Mouse (Mus musculus) heart, postnatal 36 days (tissue): ENCODE measurements around the gene Gpr137. TPM values are rescaled to one million over a fixed set of nuclear protein-coding genes. Genes with fewer than 3 reads are reported as not detected.

Experiments
- DNase-seq, 2 experiments: peaks; one replicate each; pipeline ENCODE4 v3.0.0; 2021 to 2022
- intact Hi-C: fragments of 180-260 bp; cut with DNase I; formaldehyde crosslinking; loops from one replicate; pipeline ENCODE4 v1.15.1; 2025
- total RNA-seq, 2 experiments: library from RNA; stranded (reverse); gene quantifications; 2 replicates each; pipeline ENCODE4 v1.2.3; 2021

Gpr137 gene
- total RNA-seq, 2 experiments from 2014 or later, result 37.3 to 39.1 TPM

DNA sequence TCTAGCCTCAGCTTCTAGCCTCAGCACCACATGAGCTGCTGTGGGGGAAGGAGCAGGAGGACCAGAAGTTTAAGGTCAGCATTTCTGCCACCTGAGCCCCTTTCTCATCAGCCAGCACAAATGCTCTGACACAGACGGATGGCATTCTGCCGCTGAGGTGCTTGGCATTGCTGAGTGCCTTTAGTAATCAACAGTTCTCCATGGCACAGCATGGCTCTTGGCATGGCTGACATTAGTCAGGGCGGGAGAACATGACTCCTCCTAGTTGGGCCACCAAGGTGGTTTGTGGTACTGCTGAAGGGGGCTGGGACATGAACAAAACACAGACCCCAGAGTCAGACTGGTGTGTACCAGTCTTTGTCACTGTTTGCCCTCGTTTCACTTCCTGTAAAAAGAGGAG, 5.9 kb upstream of the Gpr137 start:
- intact Hi-C loops, result no loop called here
- no peak for DNase-seq

DNA sequence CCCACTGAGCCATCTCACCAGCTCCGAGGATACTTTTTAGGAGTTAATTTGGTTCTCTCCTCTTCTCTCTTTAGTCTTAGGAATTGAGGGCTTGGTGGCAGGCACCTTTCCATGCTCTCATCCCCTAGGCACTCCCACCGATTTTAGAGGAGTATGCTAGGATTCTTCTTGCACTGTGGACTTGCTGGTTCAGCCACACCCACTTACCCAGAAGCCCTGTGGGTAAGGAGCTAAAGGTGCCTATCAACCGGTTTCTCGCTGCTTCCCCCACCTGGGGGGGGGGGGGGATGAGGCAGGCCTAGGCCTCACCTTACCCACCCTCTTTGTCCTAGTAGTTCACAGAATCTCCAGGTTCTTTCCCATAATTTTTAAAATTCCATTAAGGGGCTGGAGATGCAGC, 5.5 kb upstream of the Gpr137 start:
- intact Hi-C loops, result no loop called here
- no peak for DNase-seq

DNA sequence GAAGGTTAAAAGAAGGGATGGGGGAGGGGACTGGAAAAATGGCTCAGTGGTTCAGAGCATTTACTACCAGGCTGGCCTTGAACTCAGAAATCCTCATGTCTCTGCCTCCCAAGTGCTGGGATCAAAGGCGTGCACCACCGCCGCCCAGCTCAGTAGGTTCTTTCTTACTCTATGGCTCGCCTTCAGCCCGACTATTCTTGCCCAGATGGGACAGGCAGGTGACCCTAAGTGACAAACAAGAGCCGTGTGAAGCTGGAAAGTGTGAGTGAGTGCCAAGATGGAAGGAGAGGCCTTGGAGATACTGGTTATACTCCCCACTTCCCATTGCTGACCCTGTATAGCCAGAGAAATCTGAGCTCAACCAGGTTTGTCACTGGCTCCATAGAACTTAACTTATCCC, 1.4 kb upstream of the Gpr137 start:
- intact Hi-C loops, result loop anchor here (2.0 kb wide), 1 partner anchor 699 kb away; no protein-coding TSS in a partner anchor
- DNase-seq, result no peak

DNA sequence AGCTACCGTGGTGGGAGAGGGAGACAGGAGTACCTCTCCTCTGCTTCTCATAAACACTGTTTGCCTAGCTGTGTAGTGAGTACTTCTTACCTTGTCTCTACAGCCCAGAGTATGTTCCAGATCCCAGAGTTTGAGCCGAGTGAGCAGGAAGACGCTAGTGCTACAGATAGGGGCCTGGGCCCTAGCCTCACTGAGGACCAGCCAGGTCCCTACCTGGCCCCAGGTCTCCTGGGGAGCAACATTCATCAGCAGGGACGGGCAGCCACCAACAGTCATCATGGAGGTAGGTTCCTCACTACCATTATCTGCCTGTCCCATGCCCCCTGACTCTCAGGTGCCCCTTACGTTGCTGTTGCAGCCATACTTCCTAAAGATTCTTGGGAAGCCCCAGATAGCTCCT, 484 bp upstream of the Gpr137 start:
- intact Hi-C loops, result loop anchor here (1.0 kb wide), 1 partner anchor 8 kb away; no protein-coding TSS in a partner anchor
- no peak for DNase-seq

DNA sequence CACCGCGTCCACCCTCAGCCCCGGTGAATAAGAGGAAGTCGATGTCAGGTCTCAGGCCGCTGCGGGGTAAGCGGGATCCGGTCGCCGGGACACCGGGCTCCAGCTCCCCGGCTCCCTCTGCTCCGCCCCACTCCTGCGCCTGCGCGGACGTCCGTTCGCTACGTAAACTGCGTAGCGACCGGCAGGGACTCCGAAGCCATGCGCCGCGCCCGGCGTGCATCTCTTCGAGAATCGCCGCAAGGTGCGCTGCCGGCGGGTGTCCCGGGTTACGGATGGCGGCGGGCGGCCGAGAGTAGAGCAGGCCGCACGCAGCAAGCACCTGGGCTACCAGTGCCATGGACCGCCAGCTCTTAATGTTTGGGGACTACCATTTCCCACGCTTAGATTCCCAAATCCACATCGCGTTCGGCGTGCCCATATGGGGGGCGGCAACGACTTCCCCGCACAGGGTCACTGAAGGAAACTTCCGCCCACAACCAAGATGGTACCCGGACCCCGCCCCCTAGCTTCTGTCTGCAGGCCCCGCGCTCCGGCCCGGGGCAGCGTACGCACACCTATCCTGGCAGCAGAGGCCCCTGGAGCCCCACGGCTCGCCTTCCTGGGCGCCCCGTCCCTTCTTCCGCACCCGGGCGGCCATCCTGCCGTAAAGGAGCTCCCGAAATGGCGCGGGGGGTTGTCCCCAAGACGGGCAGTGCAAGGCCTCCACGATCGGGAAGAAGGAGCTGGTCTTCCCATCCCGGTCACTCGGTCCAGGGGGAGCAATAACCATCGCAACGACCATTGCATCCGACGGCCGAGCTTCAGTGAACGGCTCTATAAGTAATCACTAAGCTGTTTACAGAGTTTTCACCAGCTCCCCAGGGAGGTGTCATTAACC, 670 bp downstream of the Gpr137 start, which contains the start of gene Bad:
Bad (plus strand) TSS at position 490 of the 877 bp plus-strand sequence.
- peak; percentile 98 to 99 for DNase-seq
- intact Hi-C loops, result loop anchor here (1.0 to 2.0 kb wide), 2 partner anchors 9 to 17 kb away; partner anchors contain the start of gene Catsperz

DNA sequence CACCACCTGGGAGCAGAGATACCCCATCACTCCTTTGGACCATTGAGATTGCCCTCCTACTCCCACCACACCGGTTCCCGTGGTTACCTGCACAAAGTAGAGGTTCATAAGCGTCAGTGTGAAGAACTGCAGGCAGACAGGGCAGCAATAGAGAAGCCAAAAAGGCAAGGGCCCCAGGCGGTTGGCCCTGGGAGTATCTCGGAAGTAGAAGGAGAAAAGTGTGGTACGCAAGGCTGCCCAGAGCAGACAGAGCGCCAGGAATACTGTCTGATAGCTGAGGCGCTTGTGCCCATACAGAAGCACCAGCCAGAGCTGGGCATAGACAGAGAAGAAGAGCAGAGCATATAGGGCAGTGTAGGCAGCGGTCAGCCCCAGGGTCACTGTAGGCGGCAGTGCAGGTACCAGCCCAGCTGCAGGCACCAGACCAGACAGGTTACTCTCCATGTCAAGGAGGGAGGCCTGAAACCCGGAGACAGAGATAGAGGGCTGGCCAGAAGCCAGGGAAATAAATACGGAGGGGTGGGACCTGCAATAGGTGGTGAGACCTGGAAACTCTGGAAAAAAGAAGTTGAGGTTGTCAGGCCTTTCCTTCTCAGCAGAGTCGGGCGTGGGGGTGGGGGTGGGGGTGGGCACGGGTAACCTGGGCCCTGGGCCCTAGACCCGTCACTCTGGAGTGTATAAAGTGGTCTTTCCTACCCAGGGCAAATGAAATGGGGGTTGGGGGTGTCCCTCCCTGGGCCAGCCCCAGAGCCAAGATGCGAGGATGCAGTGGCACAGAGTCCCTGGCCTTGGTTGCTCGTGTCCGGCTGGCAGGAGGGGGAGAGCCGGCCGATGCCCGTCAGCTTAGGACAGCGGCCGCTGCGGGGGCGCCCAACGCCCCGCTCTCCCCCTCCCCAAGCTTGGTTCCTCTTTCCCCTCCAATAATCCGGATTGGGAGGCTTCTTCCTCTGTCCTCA, 1.6 kb downstream of the Gpr137 start:
- no peak for DNase-seq
- intact Hi-C loops, result loop anchor here (2.0 kb wide), 1 partner anchor 16 kb away; the partner anchor contains the start of gene Catsperz

DNA sequence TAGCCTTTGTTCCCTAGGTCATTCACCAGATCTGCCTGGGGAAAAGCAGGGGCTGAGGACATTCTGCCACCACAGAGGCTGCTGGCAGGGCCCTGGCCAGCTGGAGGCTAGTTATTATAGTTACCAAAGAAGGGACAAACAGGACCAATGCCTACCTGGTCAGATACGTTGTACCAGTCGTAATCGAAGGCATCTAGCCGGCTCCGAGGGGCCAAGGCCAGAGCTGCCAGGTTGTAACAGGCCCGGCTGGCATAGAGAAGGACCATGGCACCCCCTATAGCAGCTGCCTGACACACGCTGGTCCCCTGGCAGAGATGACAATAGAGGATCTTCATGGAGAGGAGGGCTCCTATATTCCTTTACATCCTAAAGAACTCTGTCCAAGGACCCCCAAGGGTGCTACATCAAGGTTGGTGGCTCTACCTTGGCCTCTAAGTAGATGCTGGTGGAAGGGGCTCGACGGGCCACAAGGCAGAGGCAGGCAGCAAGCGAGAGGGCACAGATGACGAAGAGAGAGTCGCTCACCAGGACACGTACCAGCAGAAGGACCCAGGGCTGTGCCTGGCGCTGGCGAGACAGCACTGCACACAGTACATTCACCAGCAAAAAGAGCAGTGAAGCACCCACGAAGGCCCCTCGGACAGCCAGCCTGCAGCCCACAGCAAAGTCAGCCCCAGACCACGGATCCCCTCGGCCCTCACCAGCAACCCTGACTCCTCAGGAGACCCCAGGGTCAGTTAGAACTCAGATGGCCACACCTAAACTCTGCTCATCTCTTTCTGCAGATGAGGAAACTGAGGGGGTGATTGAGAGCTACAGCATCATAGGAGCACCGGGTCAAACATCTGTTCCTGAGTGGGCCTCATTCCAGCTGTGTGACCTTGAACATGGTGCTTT, 2.9 kb downstream of the Gpr137 start:
- intact Hi-C loops, result loop anchor here (2.0 kb wide), 1 partner anchor 15 kb away; the partner anchor contains the start of gene Catsperz
- DNase-seq, result no peak

DNA sequence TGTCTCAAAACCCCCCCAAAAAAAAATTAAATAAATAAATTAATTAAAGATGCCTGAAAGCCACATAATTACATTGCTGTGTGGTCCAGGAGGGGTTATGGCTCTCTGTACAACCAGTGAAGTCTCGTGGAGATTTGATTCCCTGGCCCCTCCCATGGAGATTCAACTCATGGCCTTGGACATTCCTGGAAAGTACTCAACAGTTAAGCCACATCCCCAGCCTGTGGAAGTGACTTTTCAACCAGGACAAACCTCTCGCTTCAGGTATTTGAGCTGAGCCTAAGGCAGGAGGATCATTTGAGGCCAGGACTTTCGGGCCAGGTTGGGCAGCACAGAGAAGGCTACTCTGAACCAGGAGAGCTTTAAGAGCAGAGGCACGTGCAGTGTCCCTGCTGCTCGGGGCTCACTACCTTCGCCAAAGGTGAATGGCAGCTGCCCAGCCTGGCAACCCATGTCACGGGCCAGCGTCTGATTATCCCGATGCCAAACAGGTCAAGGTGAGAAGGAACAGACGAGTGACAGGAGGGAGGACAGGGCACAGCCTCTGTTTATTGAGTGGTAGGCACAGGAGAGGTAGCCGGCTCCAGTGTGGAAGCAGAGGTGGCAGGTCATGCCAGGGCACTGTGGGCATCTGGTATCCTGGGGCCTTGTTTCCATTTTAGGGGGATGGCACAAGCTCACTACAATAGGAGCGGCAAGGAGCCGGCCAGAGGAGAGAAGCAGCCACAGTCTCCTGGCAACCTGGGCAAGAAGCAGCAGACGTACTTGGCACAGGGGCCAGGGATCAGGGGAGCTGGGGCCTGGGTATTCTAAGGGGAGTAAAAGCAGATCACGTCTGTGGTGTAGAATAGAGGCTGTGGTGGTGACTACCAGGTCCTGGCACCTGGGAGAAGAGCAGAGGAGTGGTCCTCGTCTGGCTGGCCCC, 4.5 kb downstream of the Gpr137 start:
- peak; percentile 40 to 60 for DNase-seq
- intact Hi-C loops, result no loop called here

DNA sequence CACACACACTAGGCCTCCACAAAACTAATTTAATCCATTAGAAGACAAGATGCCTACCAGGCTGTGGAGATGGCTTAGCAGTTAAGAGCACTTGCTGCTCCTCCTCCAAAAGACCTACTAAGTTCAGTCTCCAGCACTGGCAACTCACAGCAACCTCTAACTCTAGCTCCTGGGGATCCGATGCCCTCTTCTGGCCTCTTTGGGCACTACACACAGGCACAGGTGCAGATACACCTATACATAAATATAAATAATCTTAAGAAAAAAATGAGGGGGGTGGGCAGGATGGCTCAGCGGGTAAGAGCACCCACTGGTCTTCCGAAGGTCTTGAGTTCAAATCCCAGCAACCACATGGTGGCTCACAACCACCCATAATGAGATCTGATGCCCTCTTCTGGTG, 6.0 kb downstream of the Gpr137 start:
- no peak for DNase-seq
- intact Hi-C loops, result no loop called here

DNA sequence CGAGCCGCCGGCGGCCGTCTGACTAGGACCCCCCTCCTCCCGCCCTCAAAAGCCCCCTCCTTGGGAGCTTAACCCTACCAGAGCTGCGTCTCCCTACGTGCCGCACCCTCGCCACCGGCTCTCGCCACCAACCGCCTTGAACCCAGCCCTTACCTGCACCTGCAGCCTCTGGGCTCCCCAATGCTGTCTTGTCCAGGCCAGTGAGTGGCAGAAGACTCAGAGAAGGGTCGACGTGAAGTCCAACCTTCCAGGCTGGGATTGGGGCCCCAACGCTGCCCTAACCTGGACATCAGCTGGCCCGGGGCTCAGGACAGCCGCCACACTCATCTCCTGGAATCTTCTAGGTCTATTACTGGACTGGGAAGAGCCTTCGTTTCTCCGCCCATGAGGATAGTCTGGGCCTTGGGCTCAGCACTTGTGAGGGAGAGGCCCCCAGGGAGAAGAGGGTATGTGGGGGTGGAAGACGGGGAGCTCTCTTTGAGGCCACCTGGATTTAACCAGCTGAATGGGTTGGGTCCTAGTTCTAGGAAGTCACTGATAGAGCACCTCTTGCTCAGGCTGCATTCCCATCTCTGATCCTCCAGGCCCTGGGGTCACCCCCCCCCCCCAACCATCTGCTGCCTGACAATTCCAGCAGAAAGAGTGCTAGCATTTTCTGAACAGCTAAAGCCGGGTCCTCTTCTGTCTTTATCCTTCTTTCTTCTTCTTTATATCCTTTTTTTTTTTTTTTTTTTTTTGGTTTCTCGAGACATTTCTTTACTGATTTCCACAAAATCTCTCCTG, 7.9 kb downstream of the Gpr137 start, which contains the start of gene Kcnk4:
Kcnk4 (minus strand) TSS at position 321 of the 783 bp plus-strand sequence.
- no peak for DNase-seq
- intact Hi-C loops, result no loop called here

DNA sequence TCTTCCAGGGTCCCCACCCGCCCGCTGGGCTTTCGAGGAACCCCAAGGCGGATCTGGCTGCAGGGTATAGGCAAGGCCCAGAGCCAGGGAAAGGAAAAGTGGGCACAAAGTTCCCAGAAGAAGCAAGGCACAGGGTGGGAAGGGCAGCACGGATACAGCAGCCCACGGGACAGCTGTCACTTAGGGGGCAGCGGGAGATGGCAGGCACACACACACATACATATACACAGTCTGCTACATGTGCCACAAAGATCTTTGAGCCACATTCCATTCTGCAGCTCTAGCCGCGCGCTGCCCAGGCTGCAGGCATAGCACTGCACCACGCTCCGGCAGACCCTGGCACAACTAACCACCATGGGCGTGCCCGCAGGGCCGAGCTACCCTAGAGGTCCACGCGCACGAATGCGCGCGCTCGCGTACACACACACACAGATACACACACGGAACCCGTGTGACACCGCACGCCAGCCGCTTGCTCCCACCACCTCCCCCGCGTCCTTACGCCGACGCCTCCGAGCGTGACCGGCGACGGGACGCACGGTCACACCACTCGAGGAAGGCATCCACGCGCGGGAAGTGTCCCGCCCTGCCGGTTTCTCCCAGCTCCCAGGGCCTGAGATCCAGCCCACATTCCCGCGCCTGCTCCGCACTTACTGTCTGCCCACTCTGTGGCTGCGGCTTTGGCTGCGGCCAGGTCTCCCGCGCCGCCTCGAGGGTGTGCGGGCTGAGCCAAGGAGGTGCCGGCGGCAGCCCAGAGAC, 8.7 kb downstream of the Gpr137 start:
- intact Hi-C loops, result no loop called here
- DNase-seq, result no peak

DNA sequence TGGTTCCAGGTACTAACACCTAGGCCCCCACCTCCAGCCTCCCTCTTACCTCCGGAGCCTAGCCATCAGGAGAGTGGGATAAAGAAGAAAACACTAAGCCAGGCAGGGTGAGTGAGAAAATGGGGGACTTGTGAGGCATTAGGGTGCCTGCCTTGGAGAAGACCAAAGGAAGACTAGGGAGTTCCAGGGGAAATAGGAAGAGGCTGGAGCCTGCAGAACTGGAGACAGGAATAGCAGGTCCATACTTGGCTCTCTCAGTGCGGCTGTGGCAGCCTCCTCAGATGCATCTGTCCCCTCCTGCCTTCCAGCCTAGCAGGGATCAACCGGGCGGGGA, 9.2 kb downstream of the Gpr137 start:
- DNase-seq, result no peak
- intact Hi-C loops, result no loop called here

DNA sequence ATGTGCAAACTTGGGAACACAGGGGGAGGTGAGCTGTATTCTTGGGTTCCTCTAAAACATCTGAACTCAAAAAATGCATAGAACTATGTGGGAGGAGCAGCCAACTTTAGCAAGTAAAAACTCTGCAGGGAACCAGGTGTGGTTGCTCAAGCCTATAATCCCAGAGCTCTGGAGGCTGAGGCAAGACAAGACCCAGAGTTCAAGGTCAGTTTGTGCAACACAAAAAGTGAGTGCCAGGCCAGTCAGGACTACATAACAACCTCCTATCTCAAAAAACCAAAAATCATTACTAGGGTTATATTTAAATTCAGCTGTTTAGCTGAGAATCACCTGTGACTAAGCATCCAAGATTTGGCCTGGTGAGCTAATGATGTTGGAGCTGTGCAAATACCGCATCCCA, 10.3 kb downstream of the Gpr137 start:
- intact Hi-C loops, result no loop called here
- no peak for DNase-seq

DNA sequence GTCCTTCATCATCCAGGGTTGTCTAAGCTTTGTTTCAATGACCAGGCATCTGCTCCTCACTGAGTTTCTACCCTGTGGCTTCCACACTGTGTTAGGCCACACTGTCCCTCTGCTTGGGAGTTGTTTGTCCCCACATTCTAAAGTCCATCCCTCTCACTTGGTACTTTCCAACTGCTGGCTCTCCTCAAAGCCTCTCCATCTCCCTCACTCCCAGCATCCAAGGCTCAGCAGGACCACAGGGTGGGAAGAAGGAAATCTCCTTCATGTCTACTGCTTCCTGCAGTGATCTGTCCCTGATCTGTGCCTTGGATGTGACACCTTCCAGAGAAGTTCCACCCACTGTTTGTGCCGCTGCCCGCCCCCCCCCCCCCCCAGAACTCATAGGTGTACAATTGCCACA, 11.3 kb downstream of the Gpr137 start:
- intact Hi-C loops, result no loop called here
- DNase-seq, result no peak

DNA sequence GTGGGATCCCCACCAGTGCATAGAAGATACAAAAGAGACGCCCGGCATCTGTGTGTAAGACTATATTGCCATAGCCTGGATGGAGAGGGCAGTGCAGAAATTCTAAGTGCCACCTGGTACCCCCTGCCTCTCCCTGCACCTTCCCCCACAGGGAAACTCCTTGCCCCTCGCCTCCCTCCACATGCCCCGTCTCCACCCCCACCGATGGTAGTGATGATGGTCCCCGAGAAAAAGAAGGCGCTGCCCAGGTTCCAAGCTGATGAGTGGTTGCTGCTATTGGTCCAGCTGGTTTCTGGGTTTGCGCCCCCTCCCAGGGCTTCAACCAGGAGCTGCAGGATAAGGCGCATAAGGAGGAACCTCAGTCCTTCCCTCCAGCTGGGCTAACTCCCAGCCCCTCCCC, 14.2 kb downstream of the Gpr137 start:
- intact Hi-C loops, result loop anchor here (10.0 kb wide), 1 partner anchor 267 kb away; no protein-coding TSS in a partner anchor
- no peak for DNase-seq

DNA sequence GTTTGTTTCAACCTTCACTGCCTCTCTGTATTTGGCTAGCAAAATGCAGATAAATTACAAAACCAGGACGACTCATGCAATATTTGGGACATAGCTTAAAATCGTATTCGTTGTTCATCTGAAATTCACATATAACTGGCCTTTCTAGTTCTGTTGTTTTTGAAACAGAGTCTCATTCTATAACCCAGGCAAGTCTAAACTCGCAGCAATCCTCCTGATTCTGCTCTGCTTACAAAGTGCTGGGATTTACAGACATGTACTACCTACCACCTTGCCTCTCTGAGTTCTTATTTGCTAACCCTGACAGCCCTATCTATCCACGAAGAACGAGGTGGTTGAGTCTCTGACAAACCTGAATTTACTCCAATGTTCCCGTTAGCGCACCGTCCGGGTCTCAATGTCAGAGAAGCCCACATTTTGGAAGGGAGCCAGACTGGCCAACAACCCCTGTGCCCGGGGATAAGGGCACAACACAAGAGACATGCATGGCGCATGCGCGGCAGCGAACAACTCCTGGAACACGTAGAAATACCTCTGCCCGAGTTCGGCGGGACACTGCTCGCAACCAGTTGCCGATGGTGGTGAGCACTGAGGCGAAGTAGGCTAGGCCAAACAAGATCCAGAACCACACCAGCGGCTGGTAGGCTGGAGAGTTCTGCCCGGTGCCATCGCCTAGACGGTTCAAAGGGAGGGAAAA, 15.6 kb downstream of the Gpr137 start:
- intact Hi-C loops, result loop anchor here (10.0 kb wide), 1 partner anchor 268 kb away; no protein-coding TSS in a partner anchor
- DNase-seq, result no peak
